Mouse (Mus musculus): ENCODE data around the gene Slc30a9. TPM values are rescaled to one million over a fixed set of nuclear protein-coding genes. Genes with fewer than 3 reads are reported as not detected.

Slc30a9 gene
- total RNA-seq, 2 experiments from 2014 or later = 139 to 149 TPM

Other genes starting within 250 kb of the Slc30a9 start
- gene Phox2b, start 207.7 kb upstream of the Slc30a9 start, total RNA-seq (2021) = not detected
- gene Tmem33, start 46.4 kb upstream of the Slc30a9 start, total RNA-seq (2021) = 10 to 100 TPM; 60.6 to 66.2 TPM
- 10 to 100 TPM; 14.0 to 14.8 TPM for gene Bend4, start 121.4 kb downstream of the Slc30a9 start, total RNA-seq (2021)

Measured in left cerebral cortex, postnatal 4 days (tissue).